Mouse (Mus musculus): ENCODE data around the gene Fndc8. TPM values are rescaled to one million over a fixed set of nuclear protein-coding genes. Genes with fewer than 3 reads are reported as not detected.

Fndc8 gene
- polyA plus RNA-seq, 1 experiment, result 0.04 TPM

DNA sequence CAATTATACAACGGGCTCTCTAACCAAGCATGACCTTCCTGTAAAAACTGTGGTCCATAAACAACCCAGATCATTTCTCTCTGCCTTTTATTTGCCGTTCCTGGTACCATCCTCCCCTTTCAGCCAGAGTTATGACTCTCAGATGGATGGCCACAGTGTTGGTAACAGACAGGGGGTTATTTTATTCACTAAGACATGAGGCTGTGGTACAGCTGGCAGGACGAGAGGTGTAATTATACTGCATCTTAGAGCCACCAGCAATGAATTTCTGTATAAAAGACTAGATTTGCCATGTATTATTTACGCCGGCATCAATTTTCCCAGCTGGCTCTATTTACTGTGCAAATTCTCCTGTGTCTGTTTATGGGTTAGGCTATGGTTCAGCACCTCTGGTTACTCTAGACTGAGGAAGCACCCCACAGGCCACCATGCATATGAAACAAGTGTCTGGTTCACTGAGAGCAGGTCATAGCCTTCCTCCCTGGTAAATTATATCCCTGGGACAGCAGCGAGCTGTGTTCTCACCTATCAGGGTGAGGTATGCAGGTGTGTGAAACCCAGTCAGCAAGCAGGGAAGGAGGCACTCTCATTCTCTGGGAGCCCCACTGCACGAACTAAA, 14.1 kb upstream of the Fndc8 start:
- Histone ChIP-seq H3K4me2 (ENCODE audit: low read depth) (no peak overlapping the region), H3K36me3 (ENCODE audit: control insufficient read depth, insufficient read depth) (no peaks in the 10 kb centered on the region), H3ac (ENCODE audit: control insufficient read depth, insufficient read length) (no peak overlapping the region), H3K4me3 (no peak overlapping the region), H3K27me3 (ENCODE audit: control insufficient read depth, insufficient read depth, insufficient read length) (no peaks in the 10 kb centered on the region), H3K79me2 (ENCODE audit: control insufficient read depth, insufficient read depth) (no peaks in the 10 kb centered on the region)
- TF ChIP-seq MYOD1 (IDR thresholded peaks at IDR 0.05; ENCODE audit: control insufficient read depth in 1 of 3, insufficient read length in 2 of 3, low read depth in 2 of 3) (no peak), SRF (IDR thresholded peaks at IDR 0.05; ENCODE audit: control insufficient read depth, insufficient read length, low read depth) (no peak), POLR2AphosphoS2 (IDR thresholded peaks at IDR 0.05; ENCODE audit: insufficient read length, low read depth) (no peak), USF1 (IDR thresholded peaks at IDR 0.05; ENCODE audit: low read depth) (no peak), MAX (IDR thresholded peaks at IDR 0.05; ENCODE audit: low read depth) (no peak), POLR2A (IDR thresholded peaks at IDR 0.05; ENCODE audit: insufficient read length, low read depth) (no peak), MYOG (IDR thresholded peaks at IDR 0.05; ENCODE audit: control insufficient read depth in 1 of 3, insufficient read depth in 1 of 3, insufficient read length in 2 of 3, low read depth in 2 of 3) (no peak), TCF12 (IDR thresholded peaks at IDR 0.05; ENCODE audit: insufficient read depth, poor library complexity, severe bottlenecking) (no peak), TCF3 (IDR thresholded peaks at IDR 0.05; ENCODE audit: insufficient read length, low read depth) (no peak), E2F4 (IDR thresholded peaks at IDR 0.05; ENCODE audit: insufficient read depth) (no peak), CEBPB (IDR thresholded peaks at IDR 0.05; ENCODE audit: insufficient read depth, poor library complexity, severe bottlenecking) (no peak)

DNA sequence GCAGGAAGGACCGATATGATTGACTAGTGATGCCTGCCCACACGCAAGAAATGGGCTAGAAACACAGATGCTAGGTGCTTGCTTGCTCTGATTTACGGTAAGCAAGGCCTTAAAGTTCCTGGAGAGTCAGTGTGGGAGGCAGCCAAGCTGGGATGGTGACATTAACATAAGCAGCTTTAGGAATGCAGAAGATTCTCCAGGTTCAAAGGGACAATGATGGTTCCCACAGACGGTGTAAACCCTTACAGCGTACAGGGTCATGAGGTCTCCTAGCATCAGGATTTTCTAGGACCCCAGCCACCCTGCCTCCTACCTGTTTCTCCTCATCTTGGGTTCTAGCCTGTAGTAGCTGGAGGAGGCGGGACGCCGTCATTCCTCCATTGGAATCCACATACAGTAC, 8.7 kb upstream of the Fndc8 start:
- H3K27me3 ChIP-seq (ENCODE audit: control insufficient read depth, insufficient read depth, insufficient read length), result no peaks in the 10 kb centered on the region
- TF ChIP-seq CEBPB (IDR thresholded peaks at IDR 0.05; ENCODE audit: insufficient read depth, poor library complexity, severe bottlenecking), result no peak
- no peak for TF ChIP-seq USF1 (IDR thresholded peaks at IDR 0.05; ENCODE audit: low read depth)
- no peak for TF ChIP-seq REST (IDR thresholded peaks at IDR 0.05; ENCODE audit: insufficient read depth, insufficient read length)
- TF ChIP-seq POLR2AphosphoS2 (IDR thresholded peaks at IDR 0.05; ENCODE audit: insufficient read length, low read depth), result no peak
- TF ChIP-seq E2F4 (IDR thresholded peaks at IDR 0.05; ENCODE audit: insufficient read depth), result no peak
- no peak for TF ChIP-seq SRF (IDR thresholded peaks at IDR 0.05; ENCODE audit: control insufficient read depth, insufficient read length, low read depth)
- TF ChIP-seq TCF3 (IDR thresholded peaks at IDR 0.05; ENCODE audit: insufficient read length, low read depth), result no peak
- TF ChIP-seq MYOD1 (IDR thresholded peaks at IDR 0.05; ENCODE audit: control insufficient read depth in 1 of 3, insufficient read length in 2 of 3, low read depth in 2 of 3), result no peak
- TF ChIP-seq TCF12 (IDR thresholded peaks at IDR 0.05; ENCODE audit: insufficient read depth, poor library complexity, severe bottlenecking), result no peak
- TF ChIP-seq MAX (IDR thresholded peaks at IDR 0.05; ENCODE audit: low read depth), result no peak
- no peak for TF ChIP-seq MYOG (IDR thresholded peaks at IDR 0.05; ENCODE audit: control insufficient read depth in 1 of 3, insufficient read depth in 1 of 3, insufficient read length in 2 of 3, low read depth in 2 of 3)
- TF ChIP-seq POLR2A (IDR thresholded peaks at IDR 0.05; ENCODE audit: insufficient read length, low read depth), result no peak
- H3K4me3 ChIP-seq, result no peak overlapping the region
- no peak overlapping the region for H3K4me2 ChIP-seq (ENCODE audit: low read depth)
- no peak overlapping the region for H3ac ChIP-seq (ENCODE audit: control insufficient read depth, insufficient read length)
- no peaks in the 10 kb centered on the region for H3K79me2 ChIP-seq (ENCODE audit: control insufficient read depth, insufficient read depth)
- no peaks in the 10 kb centered on the region for H3K36me3 ChIP-seq (ENCODE audit: control insufficient read depth, insufficient read depth)

DNA sequence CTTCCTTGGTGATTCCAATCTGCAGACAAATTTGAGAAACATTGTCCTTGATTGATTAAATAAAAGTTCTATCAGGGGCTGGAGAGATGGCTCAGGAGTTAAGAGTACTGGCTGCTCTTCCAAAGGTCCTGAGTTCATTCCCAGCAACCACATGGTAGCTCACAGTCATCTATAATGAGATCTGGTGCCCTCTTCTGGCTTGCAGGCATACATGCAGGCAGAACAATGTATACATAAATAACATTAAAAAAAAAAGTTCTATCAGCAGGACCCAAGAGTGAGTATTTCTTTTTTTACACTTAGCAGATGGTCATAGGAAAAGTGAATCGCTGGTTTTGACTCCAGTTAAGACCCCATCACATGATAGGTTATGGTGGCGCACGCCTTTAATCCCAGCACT, 5.4 kb upstream of the Fndc8 start:
- Histone ChIP-seq H3K4me3 (no peak overlapping the region), H3K4me2 (ENCODE audit: low read depth) (no peak overlapping the region), H3K79me2 (ENCODE audit: control insufficient read depth, insufficient read depth) (no peaks in the 10 kb centered on the region), H3K27me3 (ENCODE audit: control insufficient read depth, insufficient read depth, insufficient read length) (no peaks in the 10 kb centered on the region), H3ac (ENCODE audit: control insufficient read depth, insufficient read length) (no peak overlapping the region), H3K36me3 (ENCODE audit: control insufficient read depth, insufficient read depth) (no peaks in the 10 kb centered on the region)
- no peak for TF ChIP-seq MYOD1 (IDR thresholded peaks at IDR 0.05; ENCODE audit: control insufficient read depth in 1 of 3, insufficient read length in 2 of 3, low read depth in 2 of 3)
- no peak for TF ChIP-seq CEBPB (IDR thresholded peaks at IDR 0.05; ENCODE audit: insufficient read depth, poor library complexity, severe bottlenecking)
- TF ChIP-seq POLR2AphosphoS2 (IDR thresholded peaks at IDR 0.05; ENCODE audit: insufficient read length, low read depth), result no peak
- TF ChIP-seq MYOG (IDR thresholded peaks at IDR 0.05; ENCODE audit: control insufficient read depth in 1 of 3, insufficient read depth in 1 of 3, insufficient read length in 2 of 3, low read depth in 2 of 3), result no peak
- no peak for TF ChIP-seq POLR2A (IDR thresholded peaks at IDR 0.05; ENCODE audit: insufficient read length, low read depth)
- TF ChIP-seq E2F4 (IDR thresholded peaks at IDR 0.05; ENCODE audit: insufficient read depth), result no peak
- TF ChIP-seq SRF (IDR thresholded peaks at IDR 0.05; ENCODE audit: control insufficient read depth, insufficient read length, low read depth), result no peak
- TF ChIP-seq MAX (IDR thresholded peaks at IDR 0.05; ENCODE audit: low read depth), result no peak
- TF ChIP-seq USF1 (IDR thresholded peaks at IDR 0.05; ENCODE audit: low read depth), result no peak
- TF ChIP-seq TCF12 (IDR thresholded peaks at IDR 0.05; ENCODE audit: insufficient read depth, poor library complexity, severe bottlenecking), result no peak
- TF ChIP-seq TCF3 (IDR thresholded peaks at IDR 0.05; ENCODE audit: insufficient read length, low read depth), result no peak
- no peak for TF ChIP-seq REST (IDR thresholded peaks at IDR 0.05; ENCODE audit: insufficient read depth, insufficient read length)

DNA sequence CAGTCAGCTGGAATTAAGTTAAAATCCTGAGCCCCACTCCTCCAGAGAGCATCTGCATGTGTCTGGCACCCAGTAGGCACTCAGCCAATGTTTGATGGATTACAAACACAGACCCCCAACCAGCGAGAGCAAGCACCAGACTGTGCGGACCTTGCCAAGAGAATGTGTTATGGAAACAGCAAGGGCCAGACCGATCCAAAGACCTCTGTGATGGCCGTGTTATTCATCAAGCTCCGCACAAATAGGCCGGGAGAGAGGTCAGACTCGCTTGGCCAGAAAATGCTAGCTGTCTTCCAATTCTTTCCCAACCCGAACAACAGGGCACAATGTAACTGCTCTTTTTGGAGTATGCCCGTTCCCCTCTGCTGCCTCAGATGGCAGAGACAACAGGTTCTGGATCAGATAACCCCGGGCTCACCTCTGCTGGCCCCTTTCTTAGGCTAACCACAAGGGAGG, 3.4 kb upstream of the Fndc8 start:
- Histone ChIP-seq H3ac (ENCODE audit: control insufficient read depth, insufficient read length) (no peak overlapping the region), H3K36me3 (ENCODE audit: control insufficient read depth, insufficient read depth) (no peaks in the 10 kb centered on the region), H3K27me3 (ENCODE audit: control insufficient read depth, insufficient read depth, insufficient read length) (no peaks in the 10 kb centered on the region), H3K79me2 (ENCODE audit: control insufficient read depth, insufficient read depth) (no peaks in the 10 kb centered on the region), H3K4me2 (ENCODE audit: low read depth) (no peak overlapping the region), H3K4me3 (no peak overlapping the region)
- no peak for TF ChIP-seq SRF (IDR thresholded peaks at IDR 0.05; ENCODE audit: control insufficient read depth, insufficient read length, low read depth)
- TF ChIP-seq POLR2AphosphoS2 (IDR thresholded peaks at IDR 0.05; ENCODE audit: insufficient read length, low read depth), result no peak
- no peak for TF ChIP-seq MYOG (IDR thresholded peaks at IDR 0.05; ENCODE audit: control insufficient read depth in 1 of 3, insufficient read depth in 1 of 3, insufficient read length in 2 of 3, low read depth in 2 of 3)
- TF ChIP-seq E2F4 (IDR thresholded peaks at IDR 0.05; ENCODE audit: insufficient read depth), result no peak
- TF ChIP-seq POLR2A (IDR thresholded peaks at IDR 0.05; ENCODE audit: insufficient read length, low read depth), result no peak
- no peak for TF ChIP-seq TCF3 (IDR thresholded peaks at IDR 0.05; ENCODE audit: insufficient read length, low read depth)
- TF ChIP-seq MAX (IDR thresholded peaks at IDR 0.05; ENCODE audit: low read depth), result no peak
- no peak for TF ChIP-seq MYOD1 (IDR thresholded peaks at IDR 0.05; ENCODE audit: control insufficient read depth in 1 of 3, insufficient read length in 2 of 3, low read depth in 2 of 3)
- TF ChIP-seq TCF12 (IDR thresholded peaks at IDR 0.05; ENCODE audit: insufficient read depth, poor library complexity, severe bottlenecking), result no peak
- no peak for TF ChIP-seq CEBPB (IDR thresholded peaks at IDR 0.05; ENCODE audit: insufficient read depth, poor library complexity, severe bottlenecking)
- no peak for TF ChIP-seq USF1 (IDR thresholded peaks at IDR 0.05; ENCODE audit: low read depth)
- no peak for TF ChIP-seq REST (IDR thresholded peaks at IDR 0.05; ENCODE audit: insufficient read depth, insufficient read length)
